Mouse (Mus musculus): ENCODE measurements around the gene Gm21882.
"Not testable (repeated sequence)": the region's sequence is repeated elsewhere in the genome, so short reads cannot be mapped to it uniquely, and the experiment has no call there.

Gene Gm21882

DNA sequence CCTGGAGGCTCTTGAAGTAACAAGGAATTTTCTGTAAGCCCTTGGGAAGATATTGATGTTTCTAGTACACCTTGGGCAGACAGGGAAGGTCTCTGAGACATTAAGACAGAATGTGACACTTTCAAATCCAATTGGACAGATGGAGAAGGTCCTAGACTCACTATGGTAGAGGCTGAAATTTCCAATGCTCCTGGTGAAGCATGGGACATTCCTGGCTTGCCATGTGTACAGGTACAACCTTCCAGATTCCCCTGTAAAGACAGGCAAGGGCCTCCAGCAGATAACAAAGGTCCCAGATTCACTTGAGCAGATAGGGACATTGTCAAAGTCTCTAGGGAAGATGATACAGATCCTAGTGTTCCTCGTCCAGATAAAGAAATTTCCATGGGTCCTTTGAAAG is at the start of gene Gm21882:
TSS of gene Gm21882 (minus strand) at position 101 of the 400 bp plus-strand sequence.
- not testable (repeated sequence) for DNase-seq

All from kidney, adult 18-20 months (tissue).